Mouse (Mus musculus) ES-E14 (cell line): ENCODE data around the gene Ostf1. TPM values are rescaled to one million over a fixed set of nuclear protein-coding genes. Genes with fewer than 3 reads are reported as not detected.

ENCODE experiments used
- DNase-seq: peaks from one replicate; pipeline ENCODE4 v3.0.0-alpha.2; 2013; ENCODE audit warnings: low read depth, low spot score
- H3K27ac ChIP-seq: 2 replicates; pipeline ENCODE4 v1.5.1; 2012; ENCODE audit warnings: low read depth, mild to moderate bottlenecking, low read length, moderate library complexity, mixed read lengths; ENCODE audit not compliant: poor library complexity, insufficient read depth, severe bottlenecking
- H3K36me3 ChIP-seq: 2 replicates; pipeline ENCODE4 v1.6.1; 2012; ENCODE audit warnings: mild to moderate bottlenecking, low read length, moderate library complexity, mixed read lengths; ENCODE audit not compliant: control insufficient read depth, poor library complexity, insufficient read depth, severe bottlenecking
- H3K4me1 ChIP-seq, 2 experiments: fragments of 150-350 bp in 1 of 2; sonication (generic) in 1 of 2; 2 replicates each; pipeline ENCODE4 v1.6.1; 2012; ENCODE audit warnings: low read length in 2 of 2, mild to moderate bottlenecking in 1 of 2, mixed read lengths in 1 of 2; ENCODE audit not compliant: control insufficient read depth in 2 of 2, insufficient read depth in 2 of 2, poor library complexity in 1 of 2
- H3K4me3 ChIP-seq, 2 experiments: fragments of 150-350 bp in 1 of 2; sonication (generic) in 1 of 2; 2 replicates each; pipeline ENCODE4 v1.5.1; 2012; ENCODE audit warnings: low read length in 2 of 2, low read depth in 1 of 2, mild to moderate bottlenecking in 1 of 2, mixed read lengths in 1 of 2; ENCODE audit not compliant: insufficient read depth in 1 of 2, poor library complexity in 1 of 2, severe bottlenecking in 1 of 2
- H3K9ac ChIP-seq: 2 replicates; pipeline ENCODE4 v1.6.1; 2012; ENCODE audit warnings: low read depth, mild to moderate bottlenecking, low read length, mixed read lengths; ENCODE audit not compliant: poor library complexity, insufficient read depth, severe bottlenecking
- H3K9me3 ChIP-seq: fragments of 150-350 bp; sonication (generic); 2 replicates; pipeline ENCODE4 v1.6.1; 2012; ENCODE audit warnings: low read depth, mild to moderate bottlenecking, low read length; ENCODE audit not compliant: control insufficient read depth, insufficient read depth
- CHD2 ChIP-seq: IDR thresholded peaks from 2 replicates; pipeline ENCODE4 v1.6.1; 2014; ENCODE audit warnings: mild to moderate bottlenecking, low read depth, low read length, inconsistent platforms
- HCFC1 ChIP-seq: IDR thresholded peaks from 2 replicates; pipeline ENCODE4 v1.6.1; 2012; ENCODE audit warnings: low read length, inconsistent platforms, borderline replicate concordance; ENCODE audit not compliant: insufficient read depth
- MAFK ChIP-seq: IDR thresholded peaks from 2 replicates; pipeline ENCODE4 v1.6.1; 2014; ENCODE audit warnings: mild to moderate bottlenecking, low read depth, low read length, inconsistent platforms; ENCODE audit not compliant: insufficient read depth
- ZC3H11A ChIP-seq: IDR thresholded peaks from 2 replicates; pipeline ENCODE4 v1.6.1; 2012; ENCODE audit warnings: low read depth, mild to moderate bottlenecking, inconsistent platforms, low read length, borderline replicate concordance
- ZNF384 ChIP-seq: IDR thresholded peaks from 2 replicates; pipeline ENCODE4 v1.6.1; 2012; ENCODE audit warnings: low read depth, low read length, inconsistent platforms
- in situ Hi-C, 2 experiments: fragments of 600-800 bp; cut with MboI; formaldehyde crosslinking; loops; one replicate each; pipeline ENCODE4 v1.15.1; 2025; ENCODE audit warnings: low sequenced_read_pairs in 2 of 2, inconsistent platforms in 1 of 2; ENCODE audit not compliant: unreplicated experiment in 2 of 2
- total RNA-seq: library from RNA; depleted of rRNA; stranded (reverse); fragments of 300-350 nt; gene quantifications from 2 replicates; pipeline ENCODE4 v1.2.3, GENCODE M21; 2012

Ostf1 gene
- total RNA-seq, 1 experiment = 45.5 TPM

- Histone ChIP-seq H3K9me3 (no peaks in the 10 kb centered on the region), H3K4me3 (no peak overlapping the region), H3K4me1 (peaks cover 0 to 3% of the 10 kb centered on the region in 2 experiments; a peak in 1 of 4 replicates), H3K36me3 (no peaks in the 10 kb centered on the region), H3K27ac (no peak overlapping the region), H3K9ac (no peak overlapping the region)
- in situ Hi-C loops = no loop called here
- no peak for DNase-seq
- TF ChIP-seq HCFC1 (no peak), ZC3H11A (no peak), ZNF384 (no peak), CHD2 (no peak), MAFK (no peak)
Measured at GRCm38 (mm10) chr19:18644084-18644483, 12.5 kb upstream of the Ostf1 start.

GRCm38 (mm10) chr19:18643411-18643810 is 11.8 kb upstream of the Ostf1 start:
- peaks cover 0 to 5% of the 10 kb centered on the region in 2 experiments; a peak in 1 of 4 replicates for H3K4me1 ChIP-seq
- no peak overlapping the region for H3K27ac ChIP-seq
- in situ Hi-C loops = no loop called here
- DNase-seq = no peak
- H3K36me3 ChIP-seq = no peaks in the 10 kb centered on the region
- H3K9me3 ChIP-seq = no peaks in the 10 kb centered on the region
- TF ChIP-seq CHD2 (no peak), ZNF384 (no peak), MAFK (no peak), ZC3H11A (no peak), HCFC1 (no peak)
- no peak overlapping the region for H3K9ac ChIP-seq
- no peak overlapping the region for H3K4me3 ChIP-seq

- Histone ChIP-seq H3K9ac (no peak overlapping the region), H3K9me3 (no peaks in the 10 kb centered on the region), H3K27ac (no peak overlapping the region), H3K36me3 (no peaks in the 10 kb centered on the region), H3K4me3 (no peak overlapping the region), H3K4me1 (0 out of 4 replicates have a peak, but pooled peaks cover 0 to 3% of the 10 kb centered on the region in 2 experiments)
- TF ChIP-seq ZNF384 (no peak), HCFC1 (no peak), ZC3H11A (no peak), CHD2 (no peak), MAFK (no peak)
- in situ Hi-C loops = no loop called here
- DNase-seq = no peak
Measured at GRCm38 (mm10) chr19:18641001-18641400, 9.4 kb upstream of the Ostf1 start.

GRCm38 (mm10) chr19:18639552-18639951 is 7.9 kb upstream of the Ostf1 start:
- Histone ChIP-seq H3K9ac (no peak overlapping the region), H3K4me1 (0 out of 4 replicates have a peak, but pooled peaks cover 0 to 3% of the 10 kb centered on the region in 2 experiments), H3K36me3 (no peaks in the 10 kb centered on the region), H3K4me3 (no peak overlapping the region), H3K9me3 (no peaks in the 10 kb centered on the region), H3K27ac (no peak overlapping the region)
- in situ Hi-C loops = no loop called here
- TF ChIP-seq ZC3H11A = peak; percentile 40; the same call in 1 of the 2 replicates
- TF ChIP-seq ZNF384 = no peak
- no peak for DNase-seq

GRCm38 (mm10) chr19:18638949-18639348 is 7.3 kb upstream of the Ostf1 start:
- no peak for DNase-seq
- Histone ChIP-seq H3K9ac (no peak overlapping the region), H3K9me3 (no peaks in the 10 kb centered on the region), H3K27ac (no peak overlapping the region), H3K4me3 (no peak overlapping the region), H3K36me3 (no peaks in the 10 kb centered on the region), H3K4me1 (0 out of 4 replicates have a peak, but pooled peaks cover 0 to 3% of the 10 kb centered on the region in 2 experiments)
- in situ Hi-C loops = no loop called here
- no peak for TF ChIP-seq CHD2
- no peak for TF ChIP-seq ZC3H11A
